Mouse (Mus musculus) hindbrain, embryonic 15.5 days (tissue): ENCODE measurements around the gene Acbd4. TPM values are rescaled to one million over a fixed set of nuclear protein-coding genes. Genes with fewer than 3 reads are reported as not detected.

Source experiments
- ATAC-seq: fragments of 200-750 bp; cut with Nextera tagmentation; 2 replicates; pipeline ENCODE4 v1.8.0; 2017; ENCODE audit warnings: low read depth, moderate number of reproducible peaks, moderate TSS enrichment; ENCODE audit not compliant: low FRiP score
- H3K27ac ChIP-seq: fragments of 300-500 bp; sonication (generic); replicated peaks from 2 replicates; pipeline ENCODE4 v1.5.1; 2015; ENCODE audit warnings: mild to moderate bottlenecking, inconsistent platforms
- H3K27me3 ChIP-seq: fragments of 300-500 bp; sonication (generic); 2 replicates; pipeline ENCODE4 v1.6.1; 2015; ENCODE audit warnings: control low read depth, inconsistent platforms
- H3K36me3 ChIP-seq: fragments of 300-500 bp; sonication (generic); 2 replicates; pipeline ENCODE4 v1.6.1; 2015; ENCODE audit warnings: control low read depth, inconsistent platforms
- H3K4me1 ChIP-seq: fragments of 300-500 bp; sonication (generic); replicated peaks from 2 replicates; pipeline ENCODE4 v1.6.1; 2015; ENCODE audit warnings: control low read depth, inconsistent platforms
- H3K4me2 ChIP-seq: fragments of 300-500 bp; sonication (generic); 2 replicates; pipeline ENCODE4 v1.6.1; 2015; ENCODE audit warnings: moderate library complexity, mild to moderate bottlenecking, inconsistent platforms
- H3K4me3 ChIP-seq: fragments of 300-500 bp; sonication (generic); 2 replicates; pipeline ENCODE4 v1.5.1; 2015; ENCODE audit warnings: mild to moderate bottlenecking, inconsistent platforms
- H3K9ac ChIP-seq: fragments of 300-500 bp; sonication (generic); 2 replicates; pipeline ENCODE4 v1.6.1; 2015; ENCODE audit warnings: inconsistent platforms
- H3K9me3 ChIP-seq: fragments of 300-500 bp; sonication (generic); 2 replicates; pipeline ENCODE4 v1.6.1; 2016; ENCODE audit warnings: control low read depth, inconsistent platforms
- WGBS: fragments of 180-500 bp; shearing (Covaris S2); methylation state at CpG from one replicate; pipeline ENCODE4 v1.1.7; 2015; 5-methylcytosine and 5-hydroxymethylcytosine counted together
- polyA plus RNA-seq: library from polyadenylated mRNA; unstranded; fragments of >200 nt; fragmentation: Nextera tagmentation; extraction: Ambion mirVana; gene quantifications from 2 replicates; pipeline ENCODE4 v1.2.1, GENCODE M21; 2015

The Acbd4 gene
- polyA plus RNA-seq, 1 experiment from 2014 or later = 11.1 TPM

- Histone ChIP-seq H3K4me3 (peak overlapping the region; percentile 57), H3K9ac (peak overlapping the region; percentile 58), H3K27me3 (peaks cover 16% of the 10 kb centered on the region), H3K4me1 (peaks cover 38% of the 10 kb centered on the region), H3K9me3 (no peaks in the 10 kb centered on the region), H3K27ac (peak overlapping the region; percentile 88), H3K4me2 (peak overlapping the region; percentile 73), H3K36me3 (no peaks in the 10 kb centered on the region)
- ATAC-seq = no peak
- WGBS = under 1% methylated on average over 35 of the region's 35 CpGs
Measured at GRCm38 (mm10) chr11:103116959-103117590, 15.6 kb downstream of the Acbd4 start.

- Histone ChIP-seq H3K9me3 (no peaks in the 10 kb centered on the region), H3K4me2 (peak overlapping the region; percentile 73), H3K9ac (peak overlapping the region; percentile 58), H3K4me3 (peak overlapping the region; percentile 57), H3K4me1 (peaks cover 32% of the 10 kb centered on the region), H3K36me3 (no peaks in the 10 kb centered on the region), H3K27ac (peak overlapping the region; percentile 88), H3K27me3 (peaks cover 11% of the 10 kb centered on the region)
- no peak for ATAC-seq
- WGBS = under 1% methylated on average over 38 of the region's 38 CpGs
Measured at GRCm38 (mm10) chr11:103117591-103118009, 16.1 kb downstream of the Acbd4 start.

- Histone ChIP-seq H3K9ac (no peak overlapping the region), H3K27me3 (peaks cover 1% of the 10 kb centered on the region; the same call in 1 of the 2 replicates), H3K27ac (no peak overlapping the region), H3K4me1 (peaks cover 31% of the 10 kb centered on the region), H3K4me3 (peak overlapping the region; percentile 57; the same call in 1 of the 2 replicates), H3K9me3 (no peaks in the 10 kb centered on the region), H3K36me3 (no peaks in the 10 kb centered on the region), H3K4me2 (peak overlapping the region; percentile 73)
- WGBS = 80% methylated on average over 2 of the region's 2 CpGs
- ATAC-seq = no peak
Measured at GRCm38 (mm10) chr11:103118866-103119265, 17.4 kb downstream of the Acbd4 start.

- no peaks in the 10 kb centered on the region for H3K9me3 ChIP-seq
- H3K9ac ChIP-seq = no peak overlapping the region
- no peaks in the 10 kb centered on the region for H3K36me3 ChIP-seq
- no peak overlapping the region for H3K4me3 ChIP-seq
- no peak for ATAC-seq
- peaks cover 27% of the 10 kb centered on the region for H3K4me1 ChIP-seq
- no peak overlapping the region for H3K4me2 ChIP-seq
- H3K27ac ChIP-seq = no peak overlapping the region
- 47% methylated on average over 5 of the region's 5 CpGs for WGBS
- no peaks in the 10 kb centered on the region for H3K27me3 ChIP-seq
Measured at GRCm38 (mm10) chr11:103119609-103120008, 18.1 kb downstream of the Acbd4 start.

DNA sequence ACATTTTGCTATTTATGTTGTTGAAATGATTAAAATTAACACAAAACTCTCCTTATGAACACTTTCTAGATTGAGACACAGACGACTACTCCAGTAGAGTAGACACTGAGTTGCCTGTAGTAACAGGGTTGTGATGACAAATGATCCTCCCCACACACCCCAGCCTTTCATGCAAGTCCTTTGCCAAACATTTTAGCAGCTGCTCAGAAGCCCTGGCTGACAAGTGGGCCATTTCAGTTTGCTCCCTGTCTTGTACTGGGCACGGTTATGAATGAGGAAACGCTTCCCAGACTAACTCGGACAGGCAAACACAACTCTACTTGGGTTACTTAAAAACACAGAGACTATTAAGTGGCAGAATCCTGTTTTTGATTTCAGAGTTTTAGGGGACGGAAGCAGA lies 18.8 kb downstream of the Acbd4 start:
- H3K9me3 ChIP-seq = no peaks in the 10 kb centered on the region
- no peak for ATAC-seq

DNA sequence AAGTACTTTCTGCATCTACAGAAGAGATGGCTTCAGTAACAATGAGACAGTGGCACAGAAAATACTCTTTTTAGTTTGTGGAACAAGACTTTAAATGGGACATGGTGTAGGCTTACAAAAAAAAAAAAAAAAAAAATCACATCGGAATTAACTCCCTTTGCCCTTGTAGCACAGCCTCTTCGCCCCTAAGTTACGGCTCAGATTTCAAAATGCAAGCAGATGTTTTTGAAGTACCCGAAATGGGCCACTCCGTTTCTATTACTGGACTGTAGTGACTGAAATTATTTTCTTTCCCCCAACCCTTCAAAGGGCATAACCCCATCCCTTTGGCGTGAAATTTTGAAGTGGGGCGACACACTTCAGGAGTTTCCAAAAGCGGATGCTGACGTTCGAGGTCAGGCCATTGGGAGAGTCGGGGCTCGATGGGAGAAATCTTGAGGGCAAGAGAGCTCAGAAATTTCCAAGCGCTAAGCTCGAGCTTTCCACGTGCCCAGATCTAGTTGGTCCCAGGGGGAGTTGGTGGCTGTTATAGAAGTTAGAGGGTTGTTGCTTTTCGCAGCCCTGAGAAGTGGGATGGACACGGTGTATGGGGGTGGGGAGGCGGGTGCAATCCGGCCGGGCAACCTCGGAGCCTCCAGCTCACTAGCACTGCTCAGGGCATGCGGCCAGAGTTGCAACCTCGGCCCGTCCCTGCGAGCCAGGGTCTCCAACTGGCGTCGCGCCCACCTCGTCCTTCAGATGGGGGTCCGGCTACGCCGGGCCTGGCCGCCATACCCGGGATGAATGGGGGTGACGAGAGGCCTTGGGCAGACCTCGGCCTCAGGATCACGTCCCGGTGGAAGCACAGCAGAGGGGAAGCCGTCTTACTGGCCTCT lies 30.5 kb downstream of the Acbd4 start, which contains the start of gene Hexim2:
Gene Hexim2 (plus strand): TSS at position 729 of the 875 bp plus-strand sequence.
- peaks cover 45% of the 10 kb centered on the region for H3K4me1 ChIP-seq
- H3K4me3 ChIP-seq = peak within 1 kb of the TSS; percentile 89
- ATAC-seq = peak; percentile 62
- no peaks in the 10 kb centered on the region for H3K9me3 ChIP-seq
- H3K9ac ChIP-seq = peak within 1 kb of the TSS; percentile 99
- under 1% methylated on average over 39 of the region's 39 CpGs for WGBS
- no peaks in the 10 kb centered on the region for H3K27me3 ChIP-seq
- H3K27ac ChIP-seq = peak within 1 kb of the TSS; percentile 99
- peak within 1 kb of the TSS; percentile 62 for H3K4me2 ChIP-seq
- no peaks in the 10 kb centered on the region for H3K36me3 ChIP-seq

More for the DNA sequence above, 18.8 kb downstream of the Acbd4 start:
- Histone ChIP-seq H3K36me3 (no peaks in the 10 kb centered on the region), H3K9ac (no peak overlapping the region), H3K27ac (no peak overlapping the region), H3K27me3 (no peaks in the 10 kb centered on the region), H3K4me3 (no peak overlapping the region), H3K4me1 (peaks cover 24% of the 10 kb centered on the region), H3K4me2 (no peak overlapping the region)
- WGBS = 66% methylated on average over 5 of the region's 5 CpGs

DNA sequence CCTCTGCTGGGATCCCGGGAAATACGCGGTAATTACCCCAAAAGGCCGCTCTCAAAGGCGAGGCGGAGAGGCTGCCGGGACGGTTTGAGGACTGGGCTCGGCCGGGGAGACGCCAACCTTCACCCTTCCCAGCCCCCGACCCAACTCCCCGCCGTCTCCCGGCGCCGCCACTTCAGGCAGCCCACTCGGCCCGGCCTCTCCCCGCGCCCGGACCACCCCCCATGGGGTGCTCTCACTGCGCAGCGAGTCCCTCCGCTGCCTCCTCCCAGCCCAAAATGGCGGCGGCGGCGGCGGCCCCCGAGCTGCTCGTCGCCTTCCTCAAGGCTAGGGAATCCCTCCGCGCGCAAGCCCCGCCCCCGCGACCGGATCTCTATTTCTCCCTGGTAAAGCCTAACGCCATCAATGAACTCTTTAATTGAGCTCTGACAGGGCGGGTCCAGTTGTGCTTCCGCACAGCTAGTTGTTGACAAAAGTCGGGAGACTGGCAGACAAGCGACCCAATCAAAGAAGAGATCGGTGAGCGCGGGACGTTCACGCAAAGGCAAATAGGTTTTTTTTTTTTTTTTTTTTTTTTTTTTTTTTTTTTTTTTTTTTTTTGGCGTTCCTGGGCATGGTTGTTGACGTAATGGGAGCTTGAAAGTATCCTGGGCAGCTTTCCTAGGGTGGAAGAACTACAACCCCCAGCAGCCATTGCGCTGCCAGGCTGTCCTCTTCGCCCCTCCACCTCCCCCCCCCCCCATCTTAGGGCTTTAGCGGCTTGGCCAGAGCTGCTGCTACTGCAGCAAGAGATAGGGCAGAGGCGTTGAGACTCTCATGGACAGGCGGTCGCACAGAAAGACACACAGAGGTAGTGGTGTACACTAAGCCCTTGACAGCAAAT lies 31.3 kb downstream of the Acbd4 start:
- H3K27me3 ChIP-seq = no peaks in the 10 kb centered on the region
- no peaks in the 10 kb centered on the region for H3K9me3 ChIP-seq
- H3K4me3 ChIP-seq = peak overlapping the region; percentile 89
- no peaks in the 10 kb centered on the region for H3K36me3 ChIP-seq
- H3K27ac ChIP-seq = peak overlapping the region; percentile 99
- peak; percentile 93 for ATAC-seq
- under 1% methylated on average over 42 of the region's 58 CpGs for WGBS
- H3K9ac ChIP-seq = peak overlapping the region; percentile 99
- H3K4me2 ChIP-seq = peak overlapping the region; percentile 62
- peaks cover 45% of the 10 kb centered on the region for H3K4me1 ChIP-seq

- H3K36me3 ChIP-seq = peaks cover 4% of the 10 kb centered on the region; the same call in 1 of the 2 replicates
- peak overlapping the region; percentile 51 for H3K4me2 ChIP-seq
- no peaks in the 10 kb centered on the region for H3K27me3 ChIP-seq
- peaks cover 45% of the 10 kb centered on the region for H3K4me1 ChIP-seq
- H3K27ac ChIP-seq = peak overlapping the region; percentile 78
- 48% methylated on average over 6 of the region's 6 CpGs for WGBS
- ATAC-seq = peak; percentile 28; the same call in 1 of the 2 replicates
- H3K9ac ChIP-seq = peak overlapping the region; percentile 41
- peak overlapping the region; percentile 20 for H3K4me3 ChIP-seq
- no peaks in the 10 kb centered on the region for H3K9me3 ChIP-seq
Measured at GRCm38 (mm10) chr11:103133456-103134185, 32.1 kb downstream of the Acbd4 start.

- H3K4me2 ChIP-seq = peak overlapping the region; percentile 51
- H3K27me3 ChIP-seq = no peaks in the 10 kb centered on the region
- no peak for ATAC-seq
- 75% methylated on average over 3 of the region's 3 CpGs for WGBS
- H3K27ac ChIP-seq = no peak overlapping the region
- H3K9me3 ChIP-seq = no peaks in the 10 kb centered on the region
- no peak overlapping the region for H3K4me3 ChIP-seq
- H3K4me1 ChIP-seq = peaks cover 45% of the 10 kb centered on the region
- H3K36me3 ChIP-seq = peaks cover 10% of the 10 kb centered on the region
- H3K9ac ChIP-seq = no peak overlapping the region
Measured at GRCm38 (mm10) chr11:103134221-103134620, 32.7 kb downstream of the Acbd4 start.

- Histone ChIP-seq H3K9ac (no peak overlapping the region), H3K9me3 (no peaks in the 10 kb centered on the region), H3K27me3 (no peaks in the 10 kb centered on the region), H3K4me3 (no peak overlapping the region), H3K27ac (no peak overlapping the region), H3K36me3 (peaks cover 19% of the 10 kb centered on the region), H3K4me2 (no peak overlapping the region), H3K4me1 (peaks cover 41% of the 10 kb centered on the region)
- 90% methylated on average over 8 of the region's 8 CpGs for WGBS
- no peak for ATAC-seq
Measured at GRCm38 (mm10) chr11:103136039-103136577, 34.6 kb downstream of the Acbd4 start.
